Mouse (Mus musculus) limb, embryonic 12.5 days (tissue): ENCODE measurements at regions not wholly inside any gene's neighbourhood (a gene's known extent, or its start where the extent isn't known, plus 50 kb on each side); places are given as distances from the start of the nearest gene placed in this dataset.

ENCODE experiments used
- ATAC-seq: fragments of 200-750 bp; cut with Nextera tagmentation; 2 replicates; pipeline ENCODE4 v1.8.0; 2017; ENCODE audit warnings: low read depth, moderate TSS enrichment; ENCODE audit not compliant: insufficient number of reproducible peaks, insufficient read depth, low FRiP score, low TSS enrichment
- H3K27ac ChIP-seq: fragments of 300-500 bp; sonication (generic); 2 replicates; pipeline ENCODE4 v1.5.1; 2016; ENCODE audit warnings: mild to moderate bottlenecking, moderate library complexity
- H3K27me3 ChIP-seq: fragments of 300-500 bp; sonication (generic); 2 replicates; pipeline ENCODE4 v1.6.1; 2016; ENCODE audit warnings: mild to moderate bottlenecking, moderate library complexity
- H3K36me3 ChIP-seq: fragments of 300-500 bp; sonication (generic); 2 replicates; pipeline ENCODE4 v1.6.1; 2016; ENCODE audit warnings: mild to moderate bottlenecking, moderate library complexity
- H3K4me1 ChIP-seq: fragments of 300-500 bp; sonication (generic); replicated peaks from 2 replicates; pipeline ENCODE4 v1.6.1; 2016
- H3K4me2 ChIP-seq: fragments of 300-500 bp; sonication (generic); 2 replicates; pipeline ENCODE4 v1.6.1; 2016; ENCODE audit warnings: mild to moderate bottlenecking, moderate library complexity
- H3K4me3 ChIP-seq: fragments of 300-500 bp; sonication (generic); replicated peaks from 2 replicates; pipeline ENCODE4 v1.5.1; 2016; ENCODE audit warnings: mild to moderate bottlenecking
- H3K9ac ChIP-seq: fragments of 300-500 bp; sonication (generic); replicated peaks from 2 replicates; pipeline ENCODE4 v1.6.1; 2016; ENCODE audit warnings: mild to moderate bottlenecking, moderate library complexity
- H3K9me3 ChIP-seq: fragments of 300-500 bp; sonication (generic); 2 replicates; pipeline ENCODE4 v1.6.1; 2016; ENCODE audit warnings: mild to moderate bottlenecking, moderate library complexity
- WGBS: fragments of 180-500 bp; shearing (Covaris S2); methylation state at CpG from one replicate; pipeline ENCODE4 v1.1.7; 2016; 5-methylcytosine and 5-hydroxymethylcytosine counted together

- H3K4me1 ChIP-seq = no peaks in the 10 kb centered on the region
- no peak for ATAC-seq
- no peak overlapping the region for H3K9ac ChIP-seq
- no peak overlapping the region for H3K4me2 ChIP-seq
- no peaks in the 10 kb centered on the region for H3K27me3 ChIP-seq
- H3K4me3 ChIP-seq = no peak overlapping the region
- H3K36me3 ChIP-seq = no peaks in the 10 kb centered on the region
- WGBS = 79% methylated on average over 1 of the region's 1 CpGs
- H3K9me3 ChIP-seq = no peaks in the 10 kb centered on the region
- no peak overlapping the region for H3K27ac ChIP-seq
Measured at GRCm38 (mm10) chrX:77307374-77307773, 203.4 kb upstream of the Tbl1x start.

DNA sequence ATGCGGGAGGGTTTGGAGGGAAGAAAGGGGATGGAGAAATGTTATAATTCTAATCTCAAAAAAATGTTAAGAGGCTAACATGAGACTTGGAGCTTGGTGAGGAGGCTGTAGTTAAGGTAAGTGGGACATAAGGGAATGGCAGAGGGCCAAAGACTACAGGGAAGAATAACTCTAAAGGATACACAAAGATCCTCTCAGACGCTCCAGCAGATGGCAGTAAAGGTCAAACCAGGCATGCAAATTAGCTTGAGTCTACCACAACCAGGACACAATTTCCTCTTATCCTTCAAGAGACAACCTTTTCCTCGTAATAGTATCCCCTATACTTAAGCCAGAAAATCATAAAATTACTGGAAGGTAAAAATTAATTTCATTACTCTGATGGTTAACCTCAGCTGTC, 196.4 kb upstream of the Tbl1x start:
- Histone ChIP-seq H3K4me3 (no peak overlapping the region), H3K9ac (no peak overlapping the region), H3K36me3 (no peaks in the 10 kb centered on the region), H3K9me3 (no peaks in the 10 kb centered on the region), H3K4me2 (no peak overlapping the region), H3K4me1 (no peaks in the 10 kb centered on the region), H3K27ac (no peak overlapping the region), H3K27me3 (no peaks in the 10 kb centered on the region)
- WGBS = 70% methylated on average over 3 of the region's 3 CpGs
- no peak for ATAC-seq

GRCm38 (mm10) chrX:77323644-77324043, 187.2 kb upstream of the Tbl1x start:
- 41% methylated on average over 4 of the region's 4 CpGs for whole genome bisulfite sequencing

DNA sequence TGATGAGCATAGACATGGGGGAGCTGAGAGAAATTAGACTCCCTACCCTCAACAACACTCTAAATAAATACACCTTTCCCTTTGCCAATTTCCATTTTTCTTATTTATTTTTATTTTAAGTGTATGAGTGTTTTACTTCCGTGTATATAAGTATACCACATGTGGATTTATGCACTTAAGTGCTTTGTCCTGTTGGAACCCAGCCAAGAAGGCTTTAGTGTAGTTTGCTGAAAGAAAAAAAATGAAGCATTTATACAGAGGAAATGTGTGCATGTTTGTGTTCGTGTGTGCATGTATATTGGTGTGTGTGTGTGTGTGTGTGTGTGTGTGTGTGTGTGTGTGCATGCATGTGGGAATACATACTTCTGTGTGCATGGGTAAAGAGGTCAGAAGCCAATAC, 157.6 kb upstream of the Tbl1x start:
- H3K27ac ChIP-seq = no peak overlapping the region
- WGBS = 38% methylated on average over 2 of the region's 2 CpGs
- H3K36me3 ChIP-seq = no peaks in the 10 kb centered on the region
- no peaks in the 10 kb centered on the region for H3K9me3 ChIP-seq
- no peak overlapping the region for H3K4me3 ChIP-seq
- ATAC-seq = no peak
- no peaks in the 10 kb centered on the region for H3K4me1 ChIP-seq
- no peak overlapping the region for H3K4me2 ChIP-seq
- H3K9ac ChIP-seq = no peak overlapping the region
- H3K27me3 ChIP-seq = no peaks in the 10 kb centered on the region

More at GRCm38 (mm10) chrX:77323644-77324043, 187.2 kb upstream of the Tbl1x start:
- Histone ChIP-seq H3K4me1 (no peaks in the 10 kb centered on the region), H3K9me3 (no peaks in the 10 kb centered on the region), H3K9ac (no peak overlapping the region), H3K27me3 (no peaks in the 10 kb centered on the region), H3K4me3 (no peak overlapping the region), H3K36me3 (no peaks in the 10 kb centered on the region), H3K4me2 (no peak overlapping the region), H3K27ac (no peak overlapping the region)
- no peak for ATAC-seq

- Histone ChIP-seq H3K4me2 (no peak overlapping the region), H3K27ac (no peak overlapping the region), H3K36me3 (no peaks in the 10 kb centered on the region), H3K9ac (no peak overlapping the region), H3K4me1 (no peaks in the 10 kb centered on the region), H3K9me3 (no peaks in the 10 kb centered on the region), H3K27me3 (no peaks in the 10 kb centered on the region), H3K4me3 (no peak overlapping the region)
- WGBS = 73% methylated on average over 2 of the region's 2 CpGs
- no peak for ATAC-seq
Measured at GRCm38 (mm10) chrX:77360551-77360950, 150.3 kb upstream of the Tbl1x start.

GRCm38 (mm10) chrX:77361106-77361505, 149.7 kb upstream of the Tbl1x start:
- H3K27ac ChIP-seq = no peak overlapping the region
- no peaks in the 10 kb centered on the region for H3K4me1 ChIP-seq
- H3K4me2 ChIP-seq = no peak overlapping the region
- no peak overlapping the region for H3K9ac ChIP-seq
- no peak overlapping the region for H3K4me3 ChIP-seq
- no peaks in the 10 kb centered on the region for H3K36me3 ChIP-seq
- 81% methylated on average over 2 of the region's 2 CpGs for WGBS
- no peaks in the 10 kb centered on the region for H3K27me3 ChIP-seq
- ATAC-seq = no peak
- H3K9me3 ChIP-seq = no peaks in the 10 kb centered on the region

- Histone ChIP-seq H3K4me1 (no peaks in the 10 kb centered on the region), H3K27me3 (no peaks in the 10 kb centered on the region), H3K9ac (no peak overlapping the region), H3K27ac (no peak overlapping the region), H3K9me3 (no peaks in the 10 kb centered on the region), H3K36me3 (no peaks in the 10 kb centered on the region), H3K4me3 (no peak overlapping the region), H3K4me2 (no peak overlapping the region)
- whole genome bisulfite sequencing = 57% methylated on average over 1 of the region's 1 CpGs
- no peak for ATAC-seq
Measured at GRCm38 (mm10) chrX:77363657-77364056, 147.2 kb upstream of the Tbl1x start.

GRCm38 (mm10) chrX:77367351-77367750, 143.5 kb upstream of the Tbl1x start:
- Histone ChIP-seq H3K4me3 (no peak overlapping the region), H3K4me1 (no peaks in the 10 kb centered on the region), H3K27ac (no peak overlapping the region), H3K4me2 (no peak overlapping the region), H3K9me3 (no peaks in the 10 kb centered on the region), H3K36me3 (no peaks in the 10 kb centered on the region), H3K9ac (no peak overlapping the region), H3K27me3 (no peaks in the 10 kb centered on the region)
- ATAC-seq = no peak

GRCm38 (mm10) chrX:77387271-77387670, 123.5 kb upstream of the Tbl1x start:
- Histone ChIP-seq H3K4me2 (no peak overlapping the region), H3K9me3 (no peaks in the 10 kb centered on the region), H3K36me3 (no peaks in the 10 kb centered on the region), H3K4me1 (no peaks in the 10 kb centered on the region), H3K27ac (no peak overlapping the region), H3K9ac (no peak overlapping the region), H3K27me3 (no peaks in the 10 kb centered on the region), H3K4me3 (no peak overlapping the region)
- 76% methylated on average over 1 of the region's 1 CpGs for WGBS
- ATAC-seq = no peak

DNA sequence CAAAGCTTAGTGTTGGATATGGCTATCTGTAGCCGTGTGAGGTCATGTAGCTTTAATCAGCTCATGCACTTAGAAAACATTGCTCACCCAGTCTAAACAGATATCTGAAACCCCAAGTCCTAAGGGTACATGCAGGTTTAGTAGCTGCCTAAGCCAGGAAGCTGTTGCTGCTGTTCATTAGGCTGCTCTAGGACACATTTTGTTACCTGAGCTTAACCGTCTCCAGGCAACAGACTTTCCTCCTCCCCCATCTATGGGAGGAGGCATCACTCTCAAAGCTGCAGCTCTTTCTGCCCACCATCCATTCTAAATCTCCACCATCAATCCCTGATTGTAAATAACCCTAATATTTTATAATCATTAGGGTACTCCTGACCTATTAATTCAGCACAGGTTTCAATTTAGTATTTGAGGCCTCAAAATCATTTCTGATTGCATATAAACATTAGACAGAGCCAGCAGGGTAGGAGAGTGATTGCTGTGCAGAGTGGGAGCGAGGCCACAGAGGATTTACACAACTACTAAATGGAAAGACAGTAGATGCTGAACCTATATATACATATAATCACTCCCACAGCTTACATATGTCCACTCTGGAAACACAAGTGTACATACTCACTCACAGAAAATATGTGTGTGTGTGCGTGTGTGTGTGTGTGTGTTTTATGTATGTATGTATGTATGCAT, 118.9 kb upstream of the Tbl1x start:
- no peak for ATAC-seq
- no peak overlapping the region for H3K27ac ChIP-seq
- H3K36me3 ChIP-seq = no peaks in the 10 kb centered on the region
- no peaks in the 10 kb centered on the region for H3K4me1 ChIP-seq
- H3K9me3 ChIP-seq = no peaks in the 10 kb centered on the region
- H3K4me2 ChIP-seq = no peak overlapping the region
- no peak overlapping the region for H3K4me3 ChIP-seq
- H3K9ac ChIP-seq = no peak overlapping the region
- WGBS = 61% methylated on average over 4 of the region's 4 CpGs
- no peaks in the 10 kb centered on the region for H3K27me3 ChIP-seq

DNA sequence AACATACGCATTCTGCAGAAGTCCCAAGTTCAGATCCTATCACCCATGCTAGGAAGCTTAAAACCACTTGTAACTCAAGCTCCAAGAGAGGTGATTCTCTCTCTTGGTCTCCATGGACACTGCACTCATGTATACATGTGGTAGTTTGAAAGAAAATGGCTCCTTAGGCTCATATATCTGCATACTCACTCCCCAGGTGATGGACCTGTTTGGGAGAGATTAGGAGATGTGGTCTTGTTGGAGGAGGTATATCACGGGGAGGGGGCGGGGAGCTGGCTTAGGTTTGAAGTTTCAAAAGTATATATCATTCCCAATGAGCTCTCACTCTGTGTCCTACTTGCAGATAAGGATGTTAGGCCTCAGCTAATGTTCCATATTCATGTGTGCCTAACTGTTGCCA, 103.9 kb upstream of the Tbl1x start:
- H3K9me3 ChIP-seq = no peaks in the 10 kb centered on the region
- no peaks in the 10 kb centered on the region for H3K36me3 ChIP-seq
- H3K27ac ChIP-seq = no peak overlapping the region
- H3K9ac ChIP-seq = no peak overlapping the region
- no peak overlapping the region for H3K4me2 ChIP-seq
- H3K4me3 ChIP-seq = no peak overlapping the region
- no peak for ATAC-seq
- WGBS = 93% methylated on average over 3 of the region's 3 CpGs
- H3K27me3 ChIP-seq = no peaks in the 10 kb centered on the region
- no peaks in the 10 kb centered on the region for H3K4me1 ChIP-seq

- Histone ChIP-seq H3K9ac (no peak overlapping the region), H3K27ac (no peak overlapping the region), H3K4me3 (no peak overlapping the region), H3K4me2 (no peak overlapping the region), H3K36me3 (no peaks in the 10 kb centered on the region), H3K4me1 (no peaks in the 10 kb centered on the region), H3K27me3 (no peaks in the 10 kb centered on the region), H3K9me3 (no peaks in the 10 kb centered on the region)
- WGBS = 68% methylated on average over 3 of the region's 3 CpGs
- no peak for ATAC-seq
Measured at GRCm38 (mm10) chrX:77407925-77408324, 102.9 kb upstream of the Tbl1x start.
